Mouse (Mus musculus) heart, postnatal 4 days (tissue): Measurements from ENCODE around the gene Dgkd. TPM values are rescaled to one million over a fixed set of nuclear protein-coding genes. Genes with fewer than 3 reads are reported as not detected.
"Not testable (repeated sequence)": the region's sequence is repeated elsewhere in the genome, so short reads cannot be mapped to it uniquely, and the experiment has no call there.

Source experiments
- DNase-seq: peaks from one replicate; pipeline ENCODE4 v3.0.0; 2021
- total RNA-seq, 2 experiments: library from RNA; stranded (reverse); gene quantifications; 2 replicates each; pipeline ENCODE4 v1.2.3; 2021

Gene Dgkd
- total RNA-seq: 10 to 100 TPM; 53.4 to 55.2 TPM

- peak; percentile 85 for DNase-seq
These were observed at the start of gene Dgkd for GRCm38 (mm10) chr1:87852892-87853600. TSS of gene Dgkd (plus strand) at chr1:87853287.

DNA sequence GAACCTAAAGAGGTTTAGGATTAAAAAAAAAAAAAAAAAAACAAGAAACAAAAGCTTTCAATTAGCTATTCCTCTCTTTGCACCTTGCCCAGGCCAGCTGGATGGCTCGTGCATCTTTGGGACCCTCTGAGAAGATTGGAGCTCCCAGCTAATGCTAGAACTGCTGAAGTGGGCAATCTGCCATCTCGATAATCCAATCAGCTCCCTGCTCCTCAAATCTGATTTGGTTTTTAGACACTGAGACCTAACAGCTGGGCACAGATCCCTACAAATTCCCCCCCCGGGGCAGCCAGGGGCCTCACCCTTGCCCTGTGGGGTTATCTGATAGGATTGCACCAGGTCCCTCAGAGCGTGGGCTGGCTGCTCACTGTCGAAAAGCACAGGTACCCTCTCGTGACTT is 49.5 kb upstream of the Dgkd start, which contains the start of gene Sag:
Sag (plus strand) TSS at position 105 of the 400 bp plus-strand sequence.
- DNase-seq: no peak

- no peak for DNase-seq
These were observed 45.3 kb upstream of the Dgkd start for GRCm38 (mm10) chr1:87807751-87808150.

- no peak for DNase-seq
These were observed 41.7 kb upstream of the Dgkd start for GRCm38 (mm10) chr1:87811391-87811790.

- no peak for DNase-seq
These were observed 41.0 kb upstream of the Dgkd start for GRCm38 (mm10) chr1:87812061-87812460.

DNA sequence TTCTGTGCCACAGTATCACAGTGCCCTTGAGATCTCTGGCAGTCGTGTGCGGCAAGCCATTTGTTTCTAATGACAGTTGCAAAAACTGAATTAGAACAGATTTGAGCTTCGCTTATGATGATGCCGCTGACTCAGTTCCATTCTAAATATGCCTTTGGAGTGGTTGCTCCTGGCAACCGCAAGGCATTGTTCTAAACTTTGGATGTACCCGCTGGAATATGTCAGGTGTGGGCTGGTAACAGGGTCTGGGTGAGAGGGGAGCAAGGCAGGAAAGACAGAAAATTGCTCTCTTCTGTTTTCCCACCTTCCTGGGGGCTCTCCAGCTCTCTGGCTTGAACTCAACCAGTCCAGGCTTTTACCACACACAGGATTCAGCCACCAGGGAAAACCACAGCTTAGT is 39.9 kb upstream of the Dgkd start:
- DNase-seq: no peak

DNA sequence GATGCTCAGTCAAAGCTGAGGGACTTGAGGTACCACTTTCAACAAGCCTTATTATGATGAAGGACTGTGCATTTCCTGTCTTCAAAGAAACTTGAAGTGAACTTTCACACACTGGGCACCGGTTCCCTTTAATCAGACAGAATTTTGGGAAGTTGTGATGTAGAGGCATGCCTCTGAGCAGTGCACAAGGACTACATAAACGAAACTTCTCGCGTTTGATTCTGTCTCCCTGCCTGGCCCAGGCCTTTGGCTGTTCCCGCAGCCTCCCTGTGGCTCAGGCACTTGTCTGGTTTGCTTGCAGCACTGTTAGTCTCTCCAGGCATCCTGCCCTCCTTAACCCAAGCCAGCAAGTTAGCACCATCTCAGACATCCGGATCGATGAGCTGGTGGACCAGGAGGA is 39.4 kb upstream of the Dgkd start:
- no peak for DNase-seq

- no peak for DNase-seq
These were observed 28.6 kb upstream of the Dgkd start for GRCm38 (mm10) chr1:87824420-87824995.

DNA sequence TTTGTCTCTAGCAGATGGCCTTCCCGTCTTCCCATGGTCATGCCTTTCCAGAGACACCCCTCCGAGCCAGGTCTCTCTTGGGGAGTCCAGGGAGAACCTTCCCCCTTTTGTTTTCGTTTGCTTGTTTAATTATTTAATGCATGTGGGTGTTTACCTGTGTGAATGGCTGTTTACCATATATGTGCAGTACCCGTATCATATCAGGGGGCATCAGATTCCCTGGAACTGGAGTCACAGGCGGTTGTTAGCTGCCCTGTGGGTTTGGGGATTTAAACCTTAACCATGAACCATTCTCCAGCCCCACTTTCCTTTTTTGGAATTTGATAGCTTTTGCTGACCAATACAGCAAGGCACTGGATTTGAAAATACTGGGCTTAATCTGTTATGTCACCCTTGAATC is 27.8 kb upstream of the Dgkd start:
- no peak for DNase-seq

GRCm38 (mm10) chr1:87825991-87826390 is 27.1 kb upstream of the Dgkd start:
- DNase-seq: no peak

- DNase-seq: no peak
These were observed 26.6 kb upstream of the Dgkd start for GRCm38 (mm10) chr1:87826474-87826873.

- DNase-seq: not testable (repeated sequence)
These were observed 25.6 kb upstream of the Dgkd start for GRCm38 (mm10) chr1:87827476-87827875.

GRCm38 (mm10) chr1:87828185-87828584 is 24.9 kb upstream of the Dgkd start:
- DNase-seq: peak; percentile 17

DNA sequence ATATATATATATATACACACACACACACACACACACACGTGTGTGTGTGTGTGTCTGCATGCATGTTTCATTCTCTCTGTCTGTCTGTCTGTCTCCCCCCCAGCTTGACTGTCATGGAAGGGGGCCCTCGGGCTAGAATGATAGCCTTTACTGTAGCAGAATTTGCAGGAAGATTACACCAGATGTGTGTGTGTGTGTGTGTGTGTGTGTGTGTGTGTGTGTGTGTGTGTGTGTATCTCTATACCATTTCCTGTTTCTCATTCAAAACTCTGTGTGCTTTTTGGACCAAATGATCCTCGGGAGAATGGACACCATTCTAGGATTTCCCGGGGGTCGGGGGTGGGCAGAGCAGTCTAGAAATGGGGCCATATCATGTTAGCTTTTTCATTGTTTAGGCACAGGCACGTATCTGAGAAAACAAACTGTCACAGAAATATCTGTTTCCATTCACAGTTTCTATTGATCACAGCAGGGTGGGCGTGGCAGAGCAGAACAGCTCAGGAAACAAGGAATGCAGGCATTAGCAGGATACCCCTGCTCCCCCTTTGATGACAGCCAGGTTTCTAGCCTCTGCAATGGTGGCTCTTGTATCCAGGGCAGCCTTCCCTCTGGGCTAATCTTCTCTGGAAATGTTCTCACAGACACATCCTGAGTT is 24.0 kb upstream of the Dgkd start:
- DNase-seq: no peak

- peak; percentile 36 for DNase-seq
These were observed 23.4 kb upstream of the Dgkd start for GRCm38 (mm10) chr1:87829621-87830211.

DNA sequence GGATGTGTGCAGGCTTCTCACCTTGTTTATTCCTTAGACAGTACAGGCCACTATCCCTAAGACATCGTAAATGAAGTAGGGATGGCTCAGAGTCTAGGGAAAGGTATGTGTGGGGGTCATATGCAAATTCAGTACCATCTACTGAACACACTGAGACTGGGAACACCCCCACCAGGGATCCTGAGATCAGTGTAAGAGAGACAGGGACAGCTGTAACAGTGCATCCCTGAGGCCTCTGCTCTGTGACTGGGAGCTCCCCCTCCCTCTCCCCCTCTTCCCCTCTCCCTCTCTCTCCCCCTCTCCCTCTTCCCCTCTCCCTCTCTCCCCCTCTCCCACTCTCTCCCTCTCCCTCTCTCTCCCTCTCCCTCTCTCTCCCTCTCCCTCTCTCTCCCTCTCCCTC is 16.6 kb upstream of the Dgkd start:
- DNase-seq: no peak

GRCm38 (mm10) chr1:87837018-87837417 is 16.1 kb upstream of the Dgkd start:
- DNase-seq: no peak

GRCm38 (mm10) chr1:87840411-87841208 is 12.5 kb upstream of the Dgkd start:
- no peak for DNase-seq

DNA sequence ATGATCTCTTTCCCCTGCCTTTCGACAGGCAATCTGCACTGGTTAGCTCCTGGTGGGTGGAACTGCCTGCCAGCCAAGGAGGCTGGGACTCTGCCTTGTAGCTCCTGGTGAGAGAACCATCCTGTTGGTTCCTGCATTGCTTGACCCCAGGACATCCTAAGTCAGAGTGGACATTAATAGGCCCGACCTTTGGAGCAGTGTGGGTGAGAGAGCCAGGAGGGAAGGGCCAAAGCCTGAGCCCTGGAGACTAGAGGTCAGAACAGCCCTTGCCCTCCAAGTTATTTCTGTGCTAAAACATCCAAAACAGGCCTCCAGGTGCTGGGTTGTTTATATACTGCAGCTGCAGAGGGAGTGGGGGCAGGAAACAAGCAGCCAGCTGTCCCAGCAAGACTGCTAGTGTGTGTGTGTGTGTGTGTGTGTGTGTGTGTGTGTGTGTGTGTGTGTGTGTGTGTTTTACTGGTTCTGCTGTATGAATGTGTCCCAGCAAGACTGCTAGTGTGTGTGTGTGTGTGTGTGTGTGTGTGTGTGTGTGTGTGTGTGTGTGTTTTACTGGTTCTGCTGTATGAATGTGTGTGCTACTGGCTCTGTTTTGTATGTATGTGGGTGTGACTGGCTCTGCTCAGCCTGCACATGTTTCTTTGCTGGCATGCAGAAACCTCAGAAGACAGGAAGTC is 6.1 kb upstream of the Dgkd start:
- DNase-seq: peak; percentile 37

DNA sequence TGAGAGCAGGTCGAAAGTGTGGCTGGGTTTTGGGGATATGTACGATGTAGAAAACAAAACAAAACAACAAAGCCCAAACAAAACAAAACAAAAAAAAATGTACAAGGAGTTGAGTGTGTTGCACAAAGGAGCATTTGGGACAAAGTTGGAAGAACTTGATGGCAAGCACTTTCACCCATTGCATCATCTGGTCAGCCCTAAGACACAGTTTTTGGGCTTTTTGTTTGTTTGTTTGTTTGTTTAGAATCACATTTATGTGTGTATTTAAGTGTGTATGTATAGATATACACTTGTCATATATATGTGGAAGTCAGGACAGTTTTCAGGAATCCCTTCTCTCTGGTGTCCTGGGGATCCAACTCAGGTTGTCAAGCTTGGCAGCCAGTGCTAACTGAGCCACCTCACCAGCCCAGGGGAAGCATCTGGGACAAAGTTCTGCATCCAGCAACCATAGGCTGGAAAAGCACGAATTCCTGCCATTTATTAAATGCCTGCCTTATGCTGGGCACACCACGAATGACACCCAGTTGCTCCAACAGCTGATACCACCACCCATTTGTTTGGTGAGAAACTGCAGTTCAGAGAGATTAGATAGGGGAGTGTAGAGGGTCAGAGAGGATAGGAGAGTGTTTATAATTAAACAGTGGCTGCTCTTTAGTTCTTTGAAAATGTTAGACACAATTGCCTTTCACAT is 5.5 kb upstream of the Dgkd start:
- DNase-seq: no peak
